Mouse (Mus musculus) kidney, postnatal 10 days (tissue): ENCODE measurements at regions not wholly inside any gene's neighbourhood (a gene's known extent, or its start where the extent isn't known, plus 50 kb on each side); places are given as distances from the start of the nearest gene placed in this dataset.

Experiments
- DNase-seq: peaks from one replicate; pipeline ENCODE4 v3.0.0; 2021; ENCODE audit warnings: mixed read lengths

GRCm38 (mm10) chr6:84514623-84515022 is 79.1 kb downstream of the Cyp26b1 start:
- peak; percentile 12 for DNase-seq

GRCm38 (mm10) chr6:84508598-84508997 is 85.1 kb downstream of the Cyp26b1 start:
- DNase-seq: no peak

- DNase-seq: no peak
Observed at GRCm38 (mm10) chr6:84506675-84507074, 87.0 kb downstream of the Cyp26b1 start.

- no peak for DNase-seq
Observed at GRCm38 (mm10) chr6:84500255-84500886, 93.3 kb downstream of the Cyp26b1 start.

GRCm38 (mm10) chr6:84498076-84498475 is 95.6 kb downstream of the Cyp26b1 start:
- DNase-seq: no peak

- DNase-seq: no peak
Observed at GRCm38 (mm10) chr6:84493676-84494075, 100.0 kb downstream of the Cyp26b1 start.

GRCm38 (mm10) chr6:84493169-84493568 is 100.5 kb downstream of the Cyp26b1 start:
- DNase-seq: peak; percentile 8

GRCm38 (mm10) chr6:84492594-84492993 is 101.1 kb downstream of the Cyp26b1 start:
- no peak for DNase-seq

GRCm38 (mm10) chr6:84491106-84491505 is 102.6 kb downstream of the Cyp26b1 start:
- DNase-seq: no peak

- DNase-seq: no peak
Observed at GRCm38 (mm10) chr6:84481205-84481604, 112.5 kb downstream of the Cyp26b1 start.

- DNase-seq: no peak
Observed at GRCm38 (mm10) chr6:84477072-84477471, 116.6 kb downstream of the Cyp26b1 start.

- DNase-seq: peak; percentile 77
Observed at GRCm38 (mm10) chr6:84476466-84476865, 117.2 kb downstream of the Cyp26b1 start.

GRCm38 (mm10) chr6:84474835-84475234 is 118.9 kb downstream of the Cyp26b1 start:
- no peak for DNase-seq

- no peak for DNase-seq
Observed at GRCm38 (mm10) chr6:84473171-84473570, 120.5 kb downstream of the Cyp26b1 start.

GRCm38 (mm10) chr6:84472287-84472686 is 121.4 kb downstream of the Cyp26b1 start:
- DNase-seq: no peak

- DNase-seq: no peak
Observed at GRCm38 (mm10) chr6:84467319-84467718, 126.4 kb downstream of the Cyp26b1 start.

GRCm38 (mm10) chr6:84466223-84466622 is 127.5 kb downstream of the Cyp26b1 start:
- no peak for DNase-seq

GRCm38 (mm10) chr6:84465596-84465995 is 128.1 kb downstream of the Cyp26b1 start:
- no peak for DNase-seq

- DNase-seq: no peak
Observed at GRCm38 (mm10) chr6:84463592-84464367, 129.9 kb downstream of the Cyp26b1 start.

- DNase-seq: no peak
Observed at GRCm38 (mm10) chr6:84456803-84457202, 136.9 kb downstream of the Cyp26b1 start.

GRCm38 (mm10) chr6:84445093-84445492 is 148.6 kb downstream of the Cyp26b1 start:
- no peak for DNase-seq

- no peak for DNase-seq
Observed at GRCm38 (mm10) chr6:84442667-84443066, 151.0 kb downstream of the Cyp26b1 start.

GRCm38 (mm10) chr6:84441721-84442480 is 151.8 kb downstream of the Cyp26b1 start:
- no peak for DNase-seq

- no peak for DNase-seq
Observed at GRCm38 (mm10) chr6:84436716-84437115, 157.0 kb downstream of the Cyp26b1 start.
